Mouse (Mus musculus) small intestine, adult 2 months (tissue): Measurements from ENCODE around the gene Cacna1g. TPM values are rescaled to one million over a fixed set of nuclear protein-coding genes. Genes with fewer than 3 reads are reported as not detected.
A peak's percentile ranks its signal among the peaks of the same experiment; 100 is the strongest.

Experiments
- H3K27ac ChIP-seq: fragments of 200-500 bp; 2 replicates; pipeline ENCODE4 v1.5.1; 2012; ENCODE audit warnings: low read depth, low read length, control low read depth, inconsistent platforms; ENCODE audit not compliant: insufficient read depth
- H3K27me3 ChIP-seq: fragments of 200-500 bp; 2 replicates; pipeline ENCODE4 v1.6.1; 2012; ENCODE audit warnings: mild to moderate bottlenecking, moderate library complexity, low read length, inconsistent platforms; ENCODE audit not compliant: control insufficient read depth, insufficient read depth
- H3K36me3 ChIP-seq: fragments of 200-500 bp; 2 replicates; pipeline ENCODE4 v1.6.1; 2012; ENCODE audit warnings: mild to moderate bottlenecking, low read length, control low read depth, inconsistent platforms; ENCODE audit not compliant: control insufficient read depth, insufficient read depth
- H3K4me1 ChIP-seq: fragments of 200-500 bp; 2 replicates; pipeline ENCODE4 v1.6.1; 2012; ENCODE audit warnings: low read length, inconsistent platforms, mixed read lengths; ENCODE audit not compliant: control insufficient read depth, insufficient read depth, insufficient read length
- H3K4me3 ChIP-seq: fragments of 200-500 bp; 2 replicates; pipeline ENCODE4 v1.5.1; 2012; ENCODE audit warnings: low read depth, mild to moderate bottlenecking, control low read depth, inconsistent platforms, low read length, moderate library complexity
- CTCF ChIP-seq: fragments of 200-500 bp; IDR thresholded peaks from 2 replicates; pipeline ENCODE4 v1.5.1; 2012; ENCODE audit warnings: low read depth, mild to moderate bottlenecking, control low read depth, inconsistent platforms, low read length, moderate library complexity, mixed read lengths; ENCODE audit not compliant: insufficient replicate concordance, insufficient read length; ENCODE audit errors: extremely low read depth
- POLR2A ChIP-seq: fragments of 200-500 bp; IDR thresholded peaks from 2 replicates; pipeline ENCODE4 v1.6.1; 2012; ENCODE audit warnings: low read depth, mild to moderate bottlenecking, control low read depth, inconsistent platforms, low read length, moderate library complexity
- WGBS: fragments of 180-500 bp; shearing (Covaris S2); methylation state at CpG from one replicate; pipeline ENCODE4 v1.1.7; 2018; 5-methylcytosine and 5-hydroxymethylcytosine counted together
- polyA plus RNA-seq: library from polyadenylated mRNA; depleted of rRNA; stranded (reverse); fragments of >200 nt; gene quantifications from 2 replicates; pipeline ENCODE4 v1.2.3, GENCODE M21; 2012

Gene Cacna1g
- polyA plus RNA-seq, 1 experiment = 10.7 TPM

DNA sequence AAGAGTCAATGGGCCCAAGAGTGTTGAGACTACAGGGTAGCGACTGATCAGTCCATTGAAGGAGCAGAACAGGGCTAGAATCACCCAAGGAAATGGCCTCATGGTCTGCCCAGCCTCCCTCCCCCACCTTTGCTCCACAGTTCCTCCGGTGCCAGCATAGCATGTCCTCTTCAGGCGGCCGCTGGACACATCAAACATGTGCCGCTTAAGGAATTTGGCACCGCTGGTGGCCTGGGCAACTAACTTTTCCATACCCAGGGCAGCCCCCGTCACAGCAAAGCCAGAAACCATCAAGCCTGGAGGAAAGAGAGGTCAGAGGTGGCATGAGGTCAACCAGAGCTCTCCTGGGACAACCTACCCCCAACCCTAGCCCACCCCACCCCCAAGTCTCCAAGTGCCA lies 8.0 kb upstream of the Cacna1g start:
- WGBS = 96% methylated on average over 7 of the region's 7 CpGs
- peaks cover 2% of the 10 kb centered on the region; the same call in 1 of the 2 replicates for H3K4me1 ChIP-seq
- H3K27me3 ChIP-seq = no peaks in the 10 kb centered on the region; the same call in 1 of the 2 replicates
- H3K36me3 ChIP-seq = no peaks in the 10 kb centered on the region
- TF ChIP-seq CTCF (no peak), POLR2A (no peak)
- no peak overlapping the region for H3K4me3 ChIP-seq
- no peak overlapping the region for H3K27ac ChIP-seq

DNA sequence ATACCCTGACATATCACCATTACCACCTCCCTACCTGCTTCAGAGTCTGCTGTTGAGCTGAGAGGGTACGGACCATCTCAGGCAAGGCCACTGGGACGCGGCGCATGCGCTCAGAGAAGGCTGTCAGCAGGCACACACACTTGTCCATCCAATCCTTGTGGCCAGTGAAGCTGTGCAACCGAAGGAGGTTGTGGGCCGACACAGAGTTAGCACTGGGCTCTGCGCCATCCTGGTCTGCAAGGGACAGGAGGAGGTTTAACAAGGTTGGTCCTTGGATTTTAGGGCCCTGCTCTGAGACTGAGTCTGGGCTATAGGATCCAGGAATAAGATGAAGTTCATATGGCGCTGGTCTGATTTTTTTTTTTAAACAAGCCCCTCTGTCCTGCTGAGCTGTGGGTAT lies 6.4 kb upstream of the Cacna1g start:
- H3K27me3 ChIP-seq = 0 out of 2 replicates have a peak, but pooled peaks cover 3% of the 10 kb centered on the region
- TF ChIP-seq CTCF = no peak
- no peak for TF ChIP-seq POLR2A
- no peak overlapping the region for H3K27ac ChIP-seq
- H3K36me3 ChIP-seq = no peaks in the 10 kb centered on the region
- 86% methylated on average over 9 of the region's 9 CpGs for WGBS
- no peaks in the 10 kb centered on the region for H3K4me1 ChIP-seq
- H3K4me3 ChIP-seq = no peak overlapping the region

DNA sequence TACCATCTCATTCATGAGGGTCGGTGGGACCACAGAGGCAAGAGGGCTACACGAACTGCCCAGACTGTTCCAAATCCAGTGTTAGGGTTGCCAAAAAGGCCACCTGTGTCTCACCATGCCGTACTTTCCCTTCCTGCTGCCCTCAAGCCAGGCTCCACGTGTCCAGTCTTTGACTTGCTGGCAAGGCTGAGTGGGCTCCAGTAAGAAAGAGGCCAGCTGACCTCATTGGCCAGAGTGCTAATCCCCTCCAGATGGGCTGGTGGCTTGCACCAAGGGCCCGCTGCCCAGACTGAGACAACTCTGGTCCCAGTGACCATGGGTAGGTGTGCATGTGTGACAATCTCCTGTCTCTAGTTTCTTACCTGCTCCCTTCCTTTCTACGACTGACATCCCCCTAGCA lies 3.7 kb upstream of the Cacna1g start:
- TF ChIP-seq CTCF = no peak
- Histone ChIP-seq H3K4me1 (peaks cover 7% of the 10 kb centered on the region), H3K4me3 (no peak overlapping the region), H3K27ac (no peak overlapping the region), H3K27me3 (peaks cover 27% of the 10 kb centered on the region), H3K36me3 (no peaks in the 10 kb centered on the region)
- 71% methylated on average over 6 of the region's 6 CpGs for WGBS

DNA sequence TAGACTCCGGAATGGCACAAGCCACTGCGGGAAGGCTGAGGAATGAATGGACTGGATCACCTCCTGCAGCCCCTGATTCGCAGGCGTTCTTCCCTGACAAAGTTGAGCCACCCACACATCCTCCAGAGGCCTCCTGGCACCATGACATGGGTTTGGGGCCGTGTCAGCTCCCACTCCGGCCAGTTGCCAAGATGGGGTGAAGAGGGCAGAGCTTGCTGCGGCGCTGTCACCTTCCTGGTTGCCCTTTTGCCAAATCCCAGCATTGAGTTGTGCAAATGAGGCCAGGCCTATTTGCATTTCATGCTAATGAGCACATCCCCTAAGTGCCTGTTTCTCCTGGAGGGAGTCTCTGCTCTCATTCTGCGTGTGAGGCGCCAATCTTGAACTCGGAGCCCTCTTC lies 1.7 kb upstream of the Cacna1g start:
- TF ChIP-seq POLR2A (no peak), CTCF (no peak)
- no peak overlapping the region for H3K27ac ChIP-seq

DNA sequence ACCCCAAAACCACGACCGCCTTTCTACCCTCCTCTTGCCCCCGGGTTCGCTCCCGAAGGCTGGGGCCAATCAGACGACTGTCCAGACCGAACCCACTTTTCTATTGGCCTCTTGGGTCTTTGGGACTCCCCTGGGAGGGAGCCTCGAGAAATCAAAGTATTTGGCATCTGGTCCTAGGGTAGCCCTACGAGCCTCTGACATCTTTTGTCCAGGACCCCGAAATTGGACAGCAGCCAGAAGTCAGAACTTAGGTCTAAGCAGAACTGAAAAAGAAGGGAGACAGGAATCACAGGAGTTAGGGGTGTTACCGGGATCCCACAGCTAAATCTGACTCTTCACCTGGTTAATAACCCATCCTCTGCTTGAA lies 529 bp upstream of the Cacna1g start:
- Histone ChIP-seq H3K36me3 (no peaks in the 10 kb centered on the region), H3K4me3 (peak overlapping the region; percentile 52), H3K4me1 (peaks cover 7% of the 10 kb centered on the region), H3K27me3 (peaks cover 49% of the 10 kb centered on the region), H3K27ac (no peak overlapping the region)
- TF ChIP-seq CTCF (no peak), POLR2A (no peak)
- 2% methylated on average over 11 of the region's 11 CpGs for WGBS

More for the DNA sequence above, 1.7 kb upstream of the Cacna1g start:
- H3K36me3 ChIP-seq = no peaks in the 10 kb centered on the region
- 22% methylated on average over 11 of the region's 11 CpGs for WGBS
- peaks cover 43% of the 10 kb centered on the region for H3K27me3 ChIP-seq
- H3K4me3 ChIP-seq = no peak overlapping the region
- H3K4me1 ChIP-seq = peaks cover 7% of the 10 kb centered on the region

DNA sequence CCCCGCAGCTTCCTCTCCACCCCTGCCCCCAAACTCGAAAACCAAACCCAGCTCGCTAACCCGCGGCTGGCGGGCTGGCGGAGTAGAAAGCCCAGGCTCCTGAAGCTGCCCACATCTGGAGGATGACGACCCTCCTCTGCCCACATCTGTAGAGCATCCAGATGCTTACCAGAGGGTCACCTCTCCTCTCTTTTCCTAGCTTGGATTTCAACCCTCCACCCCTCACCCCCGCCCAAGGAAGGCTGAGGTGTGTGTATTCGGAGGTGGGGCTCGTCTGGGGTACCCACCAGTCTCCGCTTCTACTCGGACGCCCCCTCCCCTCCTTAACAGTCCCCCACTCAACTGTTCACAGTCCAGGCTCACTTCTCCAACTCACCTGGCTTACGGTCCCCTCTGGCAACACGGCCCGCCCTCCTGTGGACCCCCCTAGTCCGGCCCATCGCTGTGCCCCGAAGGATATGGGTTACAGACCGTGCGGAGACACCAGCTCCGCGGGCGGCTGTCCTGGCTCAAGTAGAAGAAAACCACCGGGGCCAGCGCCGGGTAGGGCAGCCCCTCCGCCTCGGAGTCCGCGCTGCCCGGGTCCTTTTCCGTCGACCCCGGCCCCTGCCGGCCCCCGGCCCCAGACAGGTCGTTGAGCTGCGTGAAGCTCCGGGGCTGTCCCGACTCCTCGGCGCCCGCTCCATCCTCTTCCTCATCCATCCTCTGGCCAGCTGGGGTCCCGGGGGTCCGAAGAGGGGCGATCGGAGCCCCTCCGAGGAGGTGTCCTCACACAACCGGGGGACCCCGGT lies 887 bp downstream of the Cacna1g start:
- peaks cover 49% of the 10 kb centered on the region for H3K27me3 ChIP-seq

DNA sequence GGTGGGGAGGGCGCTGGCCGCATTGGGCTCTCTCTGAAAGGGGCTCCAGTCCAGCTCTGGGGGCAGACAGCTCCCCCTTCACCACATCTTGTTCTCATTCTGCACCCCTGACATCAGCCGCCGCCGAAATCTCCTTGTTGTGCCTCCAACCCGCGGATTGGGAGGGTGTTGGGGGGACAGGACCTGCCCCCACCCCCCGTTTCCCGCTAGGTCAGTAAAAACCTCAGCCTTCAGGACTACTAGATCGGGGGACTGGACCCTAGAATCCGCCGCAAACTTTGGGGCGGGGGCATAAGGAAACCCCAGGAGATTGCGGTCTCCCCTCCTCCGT lies 1.4 kb downstream of the Cacna1g start:
- Histone ChIP-seq H3K4me1 (peaks cover 7% of the 10 kb centered on the region), H3K27ac (no peak overlapping the region), H3K27me3 (peaks cover 49% of the 10 kb centered on the region), H3K36me3 (no peaks in the 10 kb centered on the region), H3K4me3 (peak overlapping the region; percentile 56)
- WGBS = 5% methylated on average over 15 of the region's 15 CpGs
- TF ChIP-seq CTCF = no peak
- no peak for TF ChIP-seq POLR2A

More for the DNA sequence above, 887 bp downstream of the Cacna1g start:
- WGBS = 2% methylated on average over 52 of the region's 52 CpGs
- Histone ChIP-seq H3K4me3 (peak overlapping the region; percentile 56), H3K4me1 (peaks cover 7% of the 10 kb centered on the region), H3K36me3 (no peaks in the 10 kb centered on the region), H3K27ac (no peak overlapping the region)
- TF ChIP-seq CTCF (no peak), POLR2A (no peak)

DNA sequence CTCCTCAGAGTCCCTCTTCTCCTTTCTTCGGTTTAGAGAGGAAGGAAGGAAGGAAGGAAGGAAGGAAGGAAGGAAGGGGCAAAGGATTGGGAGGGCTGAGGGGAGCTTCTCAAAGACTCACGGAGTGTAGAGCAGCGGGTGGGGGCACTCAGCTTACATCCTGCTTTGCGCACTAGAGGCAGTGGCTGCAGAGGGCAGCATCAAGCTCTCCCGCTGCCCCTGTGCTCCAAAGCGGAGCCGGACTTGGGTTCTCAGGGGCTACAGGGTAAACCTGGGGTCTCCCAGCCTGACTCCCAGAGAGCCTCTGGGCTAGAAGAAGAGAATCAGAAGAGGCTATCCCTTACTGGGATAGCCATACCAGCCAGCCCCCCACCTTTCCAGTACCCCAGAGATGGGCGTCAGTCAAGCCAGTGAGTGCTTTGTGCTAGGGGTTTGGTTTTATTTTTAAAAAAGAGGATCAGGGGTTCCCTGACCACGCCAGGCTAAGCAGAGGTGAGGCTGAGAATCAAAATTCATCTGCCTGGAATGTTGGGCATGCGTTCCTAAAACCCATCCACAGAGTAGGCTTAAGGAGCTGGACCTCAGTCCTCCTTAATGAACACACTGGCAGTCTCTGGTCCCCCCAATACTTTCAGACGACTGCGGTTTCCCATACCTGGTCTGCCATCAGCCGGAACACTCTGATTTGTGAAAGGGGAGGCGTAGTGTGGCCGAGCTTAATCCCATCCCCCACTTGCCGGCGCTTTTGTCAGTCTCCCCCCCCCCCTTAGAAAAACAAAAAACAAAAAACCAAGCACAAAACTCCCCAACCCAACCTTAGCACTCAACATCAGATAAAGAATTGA lies 2.0 kb downstream of the Cacna1g start:
- Histone ChIP-seq H3K4me3 (peak overlapping the region; percentile 56), H3K4me1 (peaks cover 7% of the 10 kb centered on the region), H3K36me3 (no peaks in the 10 kb centered on the region), H3K27me3 (peaks cover 49% of the 10 kb centered on the region), H3K27ac (no peak overlapping the region)
- no peak for TF ChIP-seq POLR2A
- no peak for TF ChIP-seq CTCF
- WGBS = 22% methylated on average over 17 of the region's 17 CpGs
